Mouse (Mus musculus): ENCODE results near the gene Csf2rb2. TPM values are rescaled to one million over a fixed set of nuclear protein-coding genes. Genes with fewer than 3 reads are reported as not detected.

Csf2rb2 gene
- under 1 TPM in 1 of 2 experiments, not detected in 1; 0.11 TPM for polyA plus RNA-seq (2017; shearing (Covaris generic))

GRCm38 (mm10) chr15:78305341-78305933 is at the start of gene Csf2rb2:
Gene Csf2rb2, minus strand, starts transcription at chr15:78305721.

GRCm38 (mm10) chr15:78325671-78326339 is 20.3 kb upstream of the Csf2rb2 start, which contains the start of gene Csf2rb:
Gene Csf2rb, plus strand, starts transcription at chr15:78325752.

GRCm38 (mm10) chr15:78244695-78245492 is 60.6 kb downstream of the Csf2rb2 start, which contains the start of gene Ncf4:
Gene Ncf4, plus strand, starts transcription at chr15:78244801.

Other genes with a start within 250 kb of the Csf2rb2 start
- gene Cacng2, start 185.7 kb downstream of the Csf2rb2 start, polyA plus RNA-seq (2017; shearing (Covaris generic)), result not detected
- gene Ift27, start 131.6 kb downstream of the Csf2rb2 start, polyA plus RNA-seq (2017; shearing (Covaris generic)), result 10 to 100 TPM; 58.1 to 62.2 TPM
- gene Pvalb, start 99.3 kb downstream of the Csf2rb2 start, polyA plus RNA-seq (2017; shearing (Covaris generic)), result not detected
- gene Ncf4, start 60.9 kb downstream of the Csf2rb2 start, polyA plus RNA-seq (2017; shearing (Covaris generic)), result 100 to 1,000 TPM; 173 to 293 TPM
- under 1 TPM; 0.37 to 0.47 TPM for gene Csf2rb, start 20.0 kb upstream of the Csf2rb2 start, polyA plus RNA-seq (2017; shearing (Covaris generic))
- not detected for gene Tex33, start 90.2 kb upstream of the Csf2rb2 start, polyA plus RNA-seq (2017; shearing (Covaris generic))
- 1 to 10 TPM in 1 of 2 experiments, under 1 TPM in 1; 0.81 to 1.5 TPM for gene Tst, start 100.2 kb upstream of the Csf2rb2 start, polyA plus RNA-seq (2017; shearing (Covaris generic))
- 10 to 100 TPM; 11.4 to 12.2 TPM for gene Mpst, start 100.7 kb upstream of the Csf2rb2 start, polyA plus RNA-seq (2017; shearing (Covaris generic))
- 10 to 100 TPM; 22.1 to 45.0 TPM for gene Kctd17, start 122.8 kb upstream of the Csf2rb2 start, polyA plus RNA-seq (2017; shearing (Covaris generic))
- gene Tmprss6, start 162.9 kb upstream of the Csf2rb2 start, polyA plus RNA-seq (2017; shearing (Covaris generic)), result under 1 TPM in 1 of 2 experiments, not detected in 1; 0.24 TPM
- 1,000 to 10,000 TPM in 1 of 2 experiments, 100 to 1,000 TPM in 1; 748 to 1,240 TPM for gene Il2rb, start 189.6 kb upstream of the Csf2rb2 start, polyA plus RNA-seq (2017; shearing (Covaris generic))
- 10 to 100 TPM in 1 of 2 experiments, 1 to 10 TPM in 1; 1.6 to 20.3 TPM for gene C1qtnf6, start 225.7 kb upstream of the Csf2rb2 start, polyA plus RNA-seq (2017; shearing (Covaris generic))
- under 1 TPM; 0.38 to 0.58 TPM for gene Sstr3, start 239.0 kb upstream of the Csf2rb2 start, polyA plus RNA-seq (2017; shearing (Covaris generic))

Measured in activated CD4-positive, CD25-positive, alpha-beta regulatory T cell (primary cell).